Mouse (Mus musculus): ENCODE data around the gene Nckipsd.

DNA sequence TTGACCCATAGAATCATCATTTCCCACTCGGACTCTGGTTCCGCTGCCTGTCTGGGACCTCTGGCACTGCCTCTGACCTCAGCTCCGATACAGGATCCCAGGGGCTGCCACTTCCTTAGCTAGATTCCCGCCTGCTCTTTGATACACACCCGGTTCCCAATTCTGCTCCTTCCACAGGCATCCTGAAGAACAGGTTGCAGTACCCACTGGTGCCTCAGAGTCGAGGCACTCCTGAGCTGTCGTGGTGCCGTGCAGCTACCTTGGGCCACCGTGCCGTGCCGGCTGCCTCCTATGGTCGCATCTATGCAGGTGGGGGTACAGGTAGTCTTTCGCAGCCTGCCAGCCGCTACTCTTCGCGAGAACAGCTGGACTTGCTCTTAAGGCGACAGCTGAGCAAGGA lies 40.3 kb downstream of the Nckipsd start:
- TF ChIP-seq POLR2A (IDR thresholded peaks at IDR 0.05; ENCODE audit: borderline replicate concordance, insufficient read depth, low read length) (no peak), CTCF (IDR thresholded peaks at IDR 0.05; ENCODE audit: borderline replicate concordance, insufficient read depth, low read depth, low read length) (no peak)
